Mouse (Mus musculus) ES-E14 (cell line): ENCODE results near the gene Akr1d1.

Experiments used
- CHD2 ChIP-seq: IDR thresholded peaks from 2 replicates; pipeline ENCODE4 v1.6.1; 2014; ENCODE audit warnings: mild to moderate bottlenecking, low read depth, low read length, inconsistent platforms
- HCFC1 ChIP-seq: IDR thresholded peaks from 2 replicates; pipeline ENCODE4 v1.6.1; 2012; ENCODE audit warnings: low read length, inconsistent platforms, borderline replicate concordance; ENCODE audit not compliant: insufficient read depth

DNA sequence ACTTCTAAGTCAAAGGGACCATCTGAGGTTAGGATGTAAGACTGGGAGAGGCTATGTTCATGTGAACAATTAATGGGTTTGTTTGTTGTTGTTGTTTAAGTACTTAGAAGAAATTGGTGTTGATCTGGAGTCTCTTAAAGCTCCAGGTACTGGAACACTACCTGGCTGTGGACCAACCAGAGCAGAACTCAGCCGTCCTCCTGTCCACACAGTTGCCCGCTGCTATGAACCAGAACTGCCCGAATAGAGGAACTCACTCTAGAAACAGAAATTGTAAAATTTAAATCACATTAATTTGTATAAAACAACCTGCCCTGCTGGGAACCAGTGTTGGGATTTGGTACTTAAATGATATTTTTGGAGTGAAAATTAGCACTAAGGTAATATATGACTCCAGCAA lies 12.2 kb downstream of the Akr1d1 start:
- no peak for TF ChIP-seq CHD2
- no peak for TF ChIP-seq HCFC1
